Mouse (Mus musculus): ENCODE measurements at regions not wholly inside any gene's neighbourhood (a gene's known extent, or its start where the extent isn't known, plus 50 kb on each side); places are given as distances from the start of the nearest gene placed in this dataset.

GRCm38 (mm10) chr6:22716864-22717557 lies 158.3 kb upstream of the Ptprz1 start:
- no peaks in the 10 kb centered on the region for H3K36me3 ChIP-seq (ENCODE audit: control insufficient read depth, insufficient read depth, low read length)
- H3K4me2 ChIP-seq (replicated peaks; ENCODE audit: low read depth), result no peak overlapping the region
- no peaks in the 10 kb centered on the region for H3K27me3 ChIP-seq (ENCODE audit: control insufficient read depth, insufficient read depth, low read length)
- no peak overlapping the region for H3K9ac ChIP-seq (ENCODE audit: low read length)
- H3K4me1 ChIP-seq (replicated peaks; ENCODE audit: control insufficient read depth, insufficient read depth), result no peaks in the 10 kb centered on the region
- ATAC-seq (ENCODE audit: low FRiP score, low TSS enrichment) (no peak), DNase-seq (ENCODE audit: low spot score) (no peak)
- no peak overlapping the region for H3K27ac ChIP-seq (replicated peaks)
- WGBS, result 71% methylated on average over 4 of the region's 4 CpGs
- no peak overlapping the region for H3K4me3 ChIP-seq (ENCODE audit: low read depth, low read length)
- TF ChIP-seq EP300 (optimal IDR thresholded peaks at IDR 0.05) (no peak), CTCF (IDR thresholded peaks at IDR 0.05; ENCODE audit: low read depth) (no peak)
- no peaks in the 10 kb centered on the region for H3K9me3 ChIP-seq (ENCODE audit: control insufficient read depth, low read length)

- no peaks in the 10 kb centered on the region for H3K9me3 ChIP-seq (ENCODE audit: control insufficient read depth, low read length)
- H3K36me3 ChIP-seq (ENCODE audit: control insufficient read depth, insufficient read depth, low read length), result no peaks in the 10 kb centered on the region
- no peak overlapping the region for H3K4me3 ChIP-seq (ENCODE audit: low read depth, low read length)
- 50% methylated on average over 7 of the region's 7 CpGs for WGBS
- H3K4me2 ChIP-seq (replicated peaks; ENCODE audit: low read depth), result no peak overlapping the region
- no peak overlapping the region for H3K9ac ChIP-seq (ENCODE audit: low read length)
- no peaks in the 10 kb centered on the region for H3K4me1 ChIP-seq (replicated peaks; ENCODE audit: control insufficient read depth, insufficient read depth)
- no peak overlapping the region for H3K27ac ChIP-seq (replicated peaks)
- DNase-seq (ENCODE audit: low spot score), result no peak
- no peaks in the 10 kb centered on the region for H3K27me3 ChIP-seq (ENCODE audit: control insufficient read depth, insufficient read depth, low read length)
- ATAC-seq (ENCODE audit: low FRiP score, low TSS enrichment), result no peak
- TF ChIP-seq CTCF (IDR thresholded peaks at IDR 0.05; ENCODE audit: low read depth), result no peak
- TF ChIP-seq EP300 (optimal IDR thresholded peaks at IDR 0.05), result no peak
These were observed 159.0 kb upstream of the Ptprz1 start for GRCm38 (mm10) chr6:22716144-22716856.

GRCm38 (mm10) chr6:22698187-22698586 lies 177.1 kb upstream of the Ptprz1 start:
- no peak overlapping the region for H3K9ac ChIP-seq (ENCODE audit: low read length)
- no peak overlapping the region for H3K4me3 ChIP-seq (ENCODE audit: low read depth, low read length)
- no peak for ATAC-seq (ENCODE audit: low FRiP score, low TSS enrichment)
- no peaks in the 10 kb centered on the region for H3K36me3 ChIP-seq (ENCODE audit: control insufficient read depth, insufficient read depth, low read length)
- no peak overlapping the region for H3K4me2 ChIP-seq (replicated peaks; ENCODE audit: low read depth)
- no peaks in the 10 kb centered on the region for H3K9me3 ChIP-seq (ENCODE audit: control insufficient read depth, low read length)
- H3K27ac ChIP-seq (replicated peaks), result no peak overlapping the region
- no peaks in the 10 kb centered on the region for H3K27me3 ChIP-seq (ENCODE audit: control insufficient read depth, insufficient read depth, low read length)
- TF ChIP-seq CTCF (IDR thresholded peaks at IDR 0.05; ENCODE audit: low read depth) (no peak), EP300 (optimal IDR thresholded peaks at IDR 0.05) (peak; percentile 67)
- no peak for DNase-seq (ENCODE audit: low spot score)
- H3K4me1 ChIP-seq (replicated peaks; ENCODE audit: control insufficient read depth, insufficient read depth), result no peaks in the 10 kb centered on the region

GRCm38 (mm10) chr6:22688678-22689126 lies 186.6 kb upstream of the Ptprz1 start:
- WGBS, result 53% methylated on average over 7 of the region's 7 CpGs
- TF ChIP-seq EP300 (optimal IDR thresholded peaks at IDR 0.05) (no peak), CTCF (IDR thresholded peaks at IDR 0.05; ENCODE audit: low read depth) (no peak)
- H3K4me2 ChIP-seq (replicated peaks; ENCODE audit: low read depth), result no peak overlapping the region
- H3K27me3 ChIP-seq (ENCODE audit: control insufficient read depth, insufficient read depth, low read length), result no peaks in the 10 kb centered on the region
- H3K4me3 ChIP-seq (ENCODE audit: low read depth, low read length), result no peak overlapping the region
- H3K4me1 ChIP-seq (replicated peaks; ENCODE audit: control insufficient read depth, insufficient read depth), result no peaks in the 10 kb centered on the region
- no peak overlapping the region for H3K27ac ChIP-seq (replicated peaks)
- no peak overlapping the region for H3K9ac ChIP-seq (ENCODE audit: low read length)
- DNase-seq (ENCODE audit: low spot score), result no peak
- H3K36me3 ChIP-seq (ENCODE audit: control insufficient read depth, insufficient read depth, low read length), result no peaks in the 10 kb centered on the region
- ATAC-seq (ENCODE audit: low FRiP score, low TSS enrichment), result no peak
- H3K9me3 ChIP-seq (ENCODE audit: control insufficient read depth, low read length), result no peaks in the 10 kb centered on the region

GRCm38 (mm10) chr6:22674586-22674929 lies 200.7 kb upstream of the Ptprz1 start:
- H3K4me2 ChIP-seq (replicated peaks; ENCODE audit: low read depth), result no peak overlapping the region

GRCm38 (mm10) chr6:22673919-22674585 lies 201.2 kb upstream of the Ptprz1 start:
- Histone ChIP-seq H3K4me2 (replicated peaks; ENCODE audit: low read depth) (no peak overlapping the region), H3K27ac (replicated peaks) (no peak overlapping the region), H3K9me3 (ENCODE audit: control insufficient read depth, low read length) (no peaks in the 10 kb centered on the region), H3K9ac (ENCODE audit: low read length) (no peak overlapping the region), H3K36me3 (ENCODE audit: control insufficient read depth, insufficient read depth, low read length) (no peaks in the 10 kb centered on the region), H3K4me3 (ENCODE audit: low read depth, low read length) (no peak overlapping the region), H3K4me1 (replicated peaks; ENCODE audit: control insufficient read depth, insufficient read depth) (no peaks in the 10 kb centered on the region), H3K27me3 (ENCODE audit: control insufficient read depth, insufficient read depth, low read length) (no peaks in the 10 kb centered on the region)
- no peak for TF ChIP-seq EP300 (optimal IDR thresholded peaks at IDR 0.05)
- no peak for TF ChIP-seq CTCF (IDR thresholded peaks at IDR 0.05; ENCODE audit: low read depth)
- WGBS, result 99% methylated on average over 2 of the region's 2 CpGs
- no peak for ATAC-seq (ENCODE audit: low FRiP score, low TSS enrichment)
- no peak for DNase-seq (ENCODE audit: low spot score)

More at GRCm38 (mm10) chr6:22674586-22674929, 200.7 kb upstream of the Ptprz1 start:
- no peaks in the 10 kb centered on the region for H3K9me3 ChIP-seq (ENCODE audit: control insufficient read depth, low read length)
- H3K27me3 ChIP-seq (ENCODE audit: control insufficient read depth, insufficient read depth, low read length), result no peaks in the 10 kb centered on the region
- H3K4me1 ChIP-seq (replicated peaks; ENCODE audit: control insufficient read depth, insufficient read depth), result no peaks in the 10 kb centered on the region
- H3K36me3 ChIP-seq (ENCODE audit: control insufficient read depth, insufficient read depth, low read length), result no peaks in the 10 kb centered on the region
- no peak for TF ChIP-seq CTCF (IDR thresholded peaks at IDR 0.05; ENCODE audit: low read depth)
- H3K9ac ChIP-seq (ENCODE audit: low read length), result no peak overlapping the region
- WGBS, result 64% methylated on average over 1 of the region's 1 CpGs
- H3K27ac ChIP-seq (replicated peaks), result no peak overlapping the region
- ATAC-seq (ENCODE audit: low FRiP score, low TSS enrichment) (no peak), DNase-seq (ENCODE audit: low spot score) (no peak)
- H3K4me3 ChIP-seq (ENCODE audit: low read depth, low read length), result no peak overlapping the region

Data from stomach, postnatal 0 days (tissue).